Mouse (Mus musculus) small intestine, adult 2 months (tissue): ENCODE results near the gene Dcdc2b.

Source experiments
- CTCF ChIP-seq: fragments of 200-500 bp; IDR thresholded peaks from 2 replicates; pipeline ENCODE4 v1.5.1; 2012; ENCODE audit warnings: low read depth, mild to moderate bottlenecking, control low read depth, inconsistent platforms, low read length, moderate library complexity, mixed read lengths; ENCODE audit not compliant: insufficient replicate concordance, insufficient read length; ENCODE audit errors: extremely low read depth
- POLR2A ChIP-seq: fragments of 200-500 bp; IDR thresholded peaks from 2 replicates; pipeline ENCODE4 v1.6.1; 2012; ENCODE audit warnings: low read depth, mild to moderate bottlenecking, control low read depth, inconsistent platforms, low read length, moderate library complexity

- no peak for TF ChIP-seq CTCF
- TF ChIP-seq POLR2A, result no peak
Observed at GRCm38 (mm10) chr4:129577688-129578087, 36.4 kb downstream of the Dcdc2b start.
